8 mouse cellular contexts compared by ENCODE assay signal in the genomic region with DNA sequence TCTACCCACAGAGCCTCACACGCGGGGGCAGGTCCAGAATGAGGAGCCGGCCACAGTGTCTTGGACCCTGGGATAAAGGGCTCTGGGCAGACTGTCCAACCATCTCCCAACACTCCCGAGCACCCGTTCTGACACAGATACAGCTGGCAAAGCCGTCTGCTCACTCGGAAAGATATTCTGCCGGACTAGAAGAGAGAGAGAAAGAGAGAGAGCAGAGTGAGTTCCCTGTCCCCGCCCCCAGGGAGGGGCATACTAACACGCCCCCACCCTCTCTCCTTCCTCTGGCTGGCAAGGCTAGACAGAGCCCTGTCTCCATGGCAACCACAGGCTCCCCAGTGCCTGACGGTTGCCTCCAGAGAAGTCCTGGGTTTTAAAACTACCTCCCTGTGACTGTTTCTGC. TPM values are rescaled to one million over a fixed set of nuclear protein-coding genes. Genes with fewer than 3 reads are reported as not detected.
A peak's percentile ranks its signal among the peaks of the same experiment; 100 is the strongest.
DNase-seq lines count a peak whose midpoint lies in the region; ATAC-seq and TF ChIP-seq lines count a peak whose summit lies in the region.

No protein-coding gene starts in this region.

- H3K4me1 ChIP-seq in hindbrain, embryonic 16.5 days (ENCODE audit: control insufficient read depth, insufficient read depth, low read depth, low read length) = peaks cover 28% of the 10 kb centered on the region

- peak; percentile 84 for ATAC-seq in hindbrain, embryonic 16.5 days

- no peak for TF ChIP-seq CTCF in gastrocnemius, adult 2 months (IDR thresholded peaks at IDR 0.05)

- H3K4me2 ChIP-seq in hindbrain, embryonic 16.5 days (ENCODE audit: low read length) = peak overlapping the region; percentile 52

- H3K9me3 ChIP-seq in hindbrain, embryonic 16.5 days (ENCODE audit: control insufficient read depth, low read length) = no peaks in the 10 kb centered on the region

- H3K27me3 ChIP-seq in hindbrain, embryonic 16.5 days (replicated peaks; ENCODE audit: control insufficient read depth, insufficient read depth, low read length) = no peaks in the 10 kb centered on the region

- peak overlapping the region; percentile 54 for H3K9ac ChIP-seq in hindbrain, embryonic 16.5 days (ENCODE audit: low read depth, low read length)

- H3K27ac ChIP-seq in gastrocnemius, adult 2 months = peak overlapping the region; percentile 91
- H3K27ac ChIP-seq in hindbrain, embryonic 16.5 days (ENCODE audit: low read depth, low read length) = peak overlapping the region; percentile 82

- intact Hi-C loops in gastrocnemius, adult 2 months (cut with DNase I) = no loop called here

- 6% methylated on average over 11 of the region's 11 CpGs for WGBS in hindbrain, embryonic 16.5 days

- H3K4me3 ChIP-seq in gastrocnemius, adult 2 months = peak overlapping the region; percentile 46
- H3K4me3 ChIP-seq in hindbrain, embryonic 16.5 days (ENCODE audit: low read length) = peak overlapping the region; percentile 5; the same call in 1 of the 2 replicates

- peak; percentile 95 for DNase-seq in NIH3T3 (ENCODE audit: low read depth)
- DNase-seq in cerebellum, postnatal 25 days = peak; percentile 48 to 73
- peak; percentile 77 for DNase-seq in gastrocnemius, adult 2 months
- DNase-seq in left cerebral cortex, adult 18-20 months (ENCODE audit: low spot score in 2 of 2) = peak; percentile 87 to 89
- peak; percentile 88 for DNase-seq in lung, postnatal 36 days
- DNase-seq in retina, adult 2 months (ENCODE audit: low read depth, low spot score) = peak; percentile 38
- DNase-seq in thymus, postnatal 4 days = peak; percentile 81

- no peaks in the 10 kb centered on the region for H3K36me3 ChIP-seq in hindbrain, embryonic 16.5 days (ENCODE audit: control insufficient read depth, insufficient read depth, low read length)

RNA-seq across cellular contexts. Expression of a gene that starts 7.1 kb away (rescaled TPM):
- total RNA-seq in gastrocnemius, adult 2 months (2021) = 10 to 100 TPM in 1 of 2 experiments, under 1 TPM in 1; 0.33 to 22.0 TPM
- polyA plus RNA-seq in hindbrain, embryonic 16.5 days (2015; fragmentation: Nextera tagmentation; extraction: Ambion mirVana) = 1.4 and 1.5 TPM in 2 replicates
- 1 to 10 TPM; 8.2 to 8.4 TPM for total RNA-seq in left cerebral cortex, adult 18-20 months (2021)

RNA-seq across cellular contexts. Expression of a gene that starts 11.2 kb away (rescaled TPM):
- total RNA-seq in gastrocnemius, adult 2 months (2021) = 10 to 100 TPM; 14.3 to 15.6 TPM
- polyA plus RNA-seq in hindbrain, embryonic 16.5 days (2015; fragmentation: Nextera tagmentation; extraction: Ambion mirVana) = 99.3 and 108 TPM in 2 replicates
- 10 to 100 TPM; 32.9 to 34.1 TPM for total RNA-seq in left cerebral cortex, adult 18-20 months (2021)

RNA-seq across cellular contexts. Expression of a gene that starts 33.8 kb away (rescaled TPM):
- 1 to 10 TPM; 7.0 TPM for total RNA-seq in gastrocnemius, adult 2 months (2021)
- 44.9 and 47.2 TPM in 2 replicates for polyA plus RNA-seq in hindbrain, embryonic 16.5 days (2015; fragmentation: Nextera tagmentation; extraction: Ambion mirVana)
- 10 to 100 TPM; 41.0 to 43.1 TPM for total RNA-seq in left cerebral cortex, adult 18-20 months (2021)

RNA-seq across cellular contexts. Expression of a gene that starts 38.4 kb away (rescaled TPM):
- total RNA-seq in gastrocnemius, adult 2 months (2021) = 1 to 10 TPM; 1.2 to 4.2 TPM
- polyA plus RNA-seq in hindbrain, embryonic 16.5 days (2015; fragmentation: Nextera tagmentation; extraction: Ambion mirVana) = 2.3 and 2.5 TPM in 2 replicates
- 1 to 10 TPM; 2.1 to 2.8 TPM for total RNA-seq in left cerebral cortex, adult 18-20 months (2021)

Comparison
In these comparisons a context has a peak if more than half of its experiments do, and no peak if none do; other contexts are left out.
1. Peak in every context shown above with its lines: DNase-seq, ATAC-seq, H3K4me3 ChIP-seq and H3K27ac ChIP-seq.
2. DNase-seq: peak in every context shown above with its lines; median percentile 95 in NIH3T3; 88 in left cerebral cortex, adult 18-20 months; 88 in lung, postnatal 36 days; 81 in thymus, postnatal 4 days; 77 in gastrocnemius, adult 2 months; 60 in cerebellum, postnatal 25 days; 38 in retina, adult 2 months.
3. RNA of a gene that starts 33.8 kb away (total RNA-seq): 41.0 to 43.1 TPM in left cerebral cortex, adult 18-20 months; 7.0 TPM in gastrocnemius, adult 2 months; every median in the first group is over 4 times any median in the second.